Mouse (Mus musculus): ENCODE measurements around the gene Ranbp9. TPM values are rescaled to one million over a fixed set of nuclear protein-coding genes. Genes with fewer than 3 reads are reported as not detected.

Gene Ranbp9
- total and polyA plus RNA-seq, 2 experiments from 2014 or later, result 9.3 to 44.9 TPM

DNA sequence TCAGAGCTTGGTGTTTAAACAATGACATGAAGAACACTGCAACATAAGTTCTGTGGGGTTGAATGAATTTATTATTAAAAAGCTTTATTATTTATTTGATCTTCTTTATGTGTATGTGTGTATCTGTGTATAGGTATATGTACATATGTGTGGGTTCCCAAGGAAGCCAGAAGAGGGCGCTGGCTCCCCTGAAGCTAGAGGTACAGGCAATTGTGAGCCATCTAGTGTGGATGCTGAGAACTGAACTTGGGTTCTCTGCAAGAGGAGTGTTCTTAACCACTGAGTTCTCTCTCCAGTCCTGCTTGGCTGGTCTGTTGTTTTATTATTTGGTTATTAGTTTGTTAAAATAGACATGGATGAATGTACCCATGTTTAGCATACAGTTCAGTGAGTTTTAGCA lies 108.2 kb downstream of the Ranbp9 start:
- DNase-seq (no peak), ATAC-seq (no peak)
- Histone ChIP-seq H3K27me3 (ENCODE audit: insufficient read depth, low read length) (no peaks in the 10 kb centered on the region), H3K36me3 (ENCODE audit: insufficient read depth) (peaks cover 31% of the 10 kb centered on the region), H3K4me1 (ENCODE audit: insufficient read depth) (no peaks in the 10 kb centered on the region), H3K4me3 (ENCODE audit: low read depth, low read length) (no peak overlapping the region), H3K4me2 (ENCODE audit: low read depth) (no peak overlapping the region), H3K9ac (no peak overlapping the region), H3K27ac (ENCODE audit: low read depth, low read length) (no peak overlapping the region), H3K9me3 (ENCODE audit: low read length) (no peaks in the 10 kb centered on the region)
- WGBS, result 93% methylated on average over 1 of the region's 1 CpGs
- peak; percentile 34 for TF ChIP-seq CTCF (IDR thresholded peaks at IDR 0.05; ENCODE audit: low read depth)

DNA sequence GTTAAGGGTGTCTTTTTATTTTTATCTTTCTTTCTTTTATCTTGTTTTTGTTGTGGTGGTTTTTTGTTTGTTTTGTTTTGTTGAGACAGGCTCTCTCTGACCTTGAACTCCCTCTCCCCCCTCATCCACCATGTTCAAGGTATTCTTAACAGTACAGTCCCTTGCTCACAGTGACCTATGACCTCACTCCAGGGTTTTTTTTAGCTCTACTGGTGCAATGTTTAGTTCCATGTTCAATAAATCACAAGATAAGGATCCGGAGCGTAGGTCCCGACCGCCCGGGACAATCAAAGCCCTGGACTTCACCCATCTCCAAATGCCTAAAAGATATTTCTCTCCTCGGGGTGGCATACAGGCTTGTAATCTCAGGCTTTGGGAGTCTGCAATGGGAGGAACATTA lies 111.0 kb downstream of the Ranbp9 start:
- TF ChIP-seq CTCF (IDR thresholded peaks at IDR 0.05; ENCODE audit: low read depth), result no peak
- Histone ChIP-seq H3K9me3 (ENCODE audit: low read length) (no peaks in the 10 kb centered on the region), H3K4me2 (ENCODE audit: low read depth) (no peak overlapping the region), H3K9ac (no peak overlapping the region), H3K27ac (ENCODE audit: low read depth, low read length) (no peak overlapping the region), H3K4me1 (ENCODE audit: insufficient read depth) (peaks cover 6% of the 10 kb centered on the region), H3K4me3 (ENCODE audit: low read depth, low read length) (no peak overlapping the region), H3K27me3 (ENCODE audit: insufficient read depth, low read length) (no peaks in the 10 kb centered on the region), H3K36me3 (ENCODE audit: insufficient read depth) (peaks cover 25% of the 10 kb centered on the region)
- 95% methylated on average over 6 of the region's 6 CpGs for WGBS
- ATAC-seq (no peak), DNase-seq (no peak)

DNA sequence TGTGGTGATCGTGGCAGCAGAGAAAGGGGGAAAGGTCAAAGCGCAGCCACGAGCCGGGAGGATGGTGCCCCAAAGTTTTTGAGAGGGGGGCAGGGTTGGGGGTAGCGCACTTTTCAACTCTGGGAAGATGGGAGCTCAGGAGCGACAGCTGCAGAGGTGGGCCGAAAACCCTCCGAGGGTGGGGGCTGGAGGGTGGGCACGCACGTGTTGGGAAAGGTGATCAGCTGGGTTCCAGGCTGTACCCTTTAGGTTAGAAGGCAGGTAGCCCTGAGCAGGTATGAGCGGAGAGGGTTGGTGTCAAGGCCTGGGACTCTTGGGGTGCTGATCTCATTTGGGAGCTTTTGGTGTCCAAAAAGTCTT lies 115.3 kb downstream of the Ranbp9 start:
- H3K4me3 ChIP-seq (ENCODE audit: low read depth, low read length), result peak overlapping the region; percentile 65
- peaks cover 3% of the 10 kb centered on the region for H3K36me3 ChIP-seq (ENCODE audit: insufficient read depth)
- TF ChIP-seq CTCF (IDR thresholded peaks at IDR 0.05; ENCODE audit: low read depth), result no peak
- H3K4me2 ChIP-seq (ENCODE audit: low read depth), result peak overlapping the region; percentile 84
- 8% methylated on average over 11 of the region's 11 CpGs for WGBS
- peak overlapping the region; percentile 77 for H3K27ac ChIP-seq (ENCODE audit: low read depth, low read length)
- no peaks in the 10 kb centered on the region for H3K9me3 ChIP-seq (ENCODE audit: low read length)
- no peak; the same call in 1 of the 2 replicates for ATAC-seq
- no peak for DNase-seq
- H3K9ac ChIP-seq, result peak overlapping the region; percentile 76
- H3K27me3 ChIP-seq (ENCODE audit: insufficient read depth, low read length), result no peaks in the 10 kb centered on the region
- peaks cover 6% of the 10 kb centered on the region for H3K4me1 ChIP-seq (ENCODE audit: insufficient read depth)

DNA sequence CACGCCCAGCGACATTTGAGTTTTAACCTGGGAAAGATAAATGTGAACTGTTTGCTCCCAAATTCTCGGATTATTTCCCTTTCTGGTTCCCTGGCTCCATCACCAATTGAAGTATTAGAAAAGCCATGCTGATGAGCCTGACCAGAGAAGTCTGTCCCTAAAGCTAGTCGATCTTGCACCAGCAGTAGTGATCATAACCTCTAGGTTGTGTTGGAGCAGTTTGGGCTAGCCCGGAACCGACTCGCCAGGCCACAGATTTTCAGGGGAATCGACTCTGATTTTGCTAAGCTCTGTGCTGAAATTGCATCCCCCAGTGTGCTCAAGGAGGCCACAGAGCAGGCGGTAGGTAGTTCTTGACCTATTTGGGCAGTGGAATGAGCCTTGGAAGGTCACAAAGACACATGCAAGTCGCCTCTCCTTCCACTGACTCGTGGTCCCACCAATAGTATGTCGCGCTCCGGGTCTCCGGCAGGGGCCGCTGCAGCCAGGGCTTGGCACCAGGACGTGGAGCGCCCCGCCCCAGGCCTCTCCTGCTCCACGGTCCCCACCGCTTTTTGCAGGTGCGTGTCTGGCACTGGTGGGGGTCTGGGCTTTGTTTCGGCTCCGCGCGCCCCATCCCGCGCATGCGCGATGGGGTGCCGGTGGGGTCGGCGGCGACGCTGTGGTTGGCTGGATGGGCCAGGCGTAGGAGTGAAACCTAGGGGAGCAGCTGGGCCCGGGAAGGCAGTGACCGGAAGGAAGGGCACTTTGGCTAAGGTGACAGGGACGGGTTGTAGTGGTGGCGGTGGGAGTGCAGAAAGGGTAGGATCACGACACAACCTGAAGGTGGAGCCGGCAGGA lies 115.9 kb downstream of the Ranbp9 start, which contains the start of gene Sirt5:
Gene Sirt5, plus strand, starts transcription at position 512 of the 840 bp plus-strand sequence.
- H3K27ac ChIP-seq (ENCODE audit: low read depth, low read length), result peak within 1 kb of the TSS; percentile 77

DNA sequence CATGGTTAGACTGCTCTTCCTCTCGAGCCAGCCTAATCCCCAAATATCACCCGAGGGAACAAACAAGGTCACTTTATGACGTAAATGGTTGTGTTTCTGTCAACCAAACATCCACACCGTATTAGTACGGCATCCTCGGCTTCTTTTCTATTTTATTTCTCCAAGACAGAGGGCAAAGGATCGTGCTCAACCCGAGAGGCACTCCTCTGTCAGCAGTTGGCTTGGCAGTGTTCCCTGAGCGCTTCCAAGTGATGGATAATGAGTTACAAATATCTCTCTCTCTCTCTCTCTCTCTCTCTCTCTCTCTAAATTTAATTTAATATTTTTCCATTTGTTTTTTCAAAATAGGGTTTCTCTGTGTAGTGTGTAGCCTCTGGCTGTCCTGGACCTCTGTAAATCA lies 118.7 kb downstream of the Ranbp9 start:
- Histone ChIP-seq H3K27me3 (ENCODE audit: insufficient read depth, low read length) (no peaks in the 10 kb centered on the region), H3K36me3 (ENCODE audit: insufficient read depth) (no peaks in the 10 kb centered on the region), H3K9me3 (ENCODE audit: low read length) (no peaks in the 10 kb centered on the region), H3K9ac (no peak overlapping the region), H3K4me1 (ENCODE audit: insufficient read depth) (peaks cover 6% of the 10 kb centered on the region), H3K27ac (ENCODE audit: low read depth, low read length) (no peak overlapping the region), H3K4me3 (ENCODE audit: low read depth, low read length) (no peak overlapping the region), H3K4me2 (ENCODE audit: low read depth) (no peak overlapping the region)
- WGBS, result 82% methylated on average over 9 of the region's 9 CpGs
- no peak for TF ChIP-seq CTCF (IDR thresholded peaks at IDR 0.05; ENCODE audit: low read depth)
- ATAC-seq, result no peak
- DNase-seq, result no peak

More for the DNA sequence above, 115.9 kb downstream of the Ranbp9 start, which contains the start of gene Sirt5:
- Histone ChIP-seq H3K4me3 (ENCODE audit: low read depth, low read length) (peak within 1 kb of the TSS; percentile 65), H3K9ac (peak within 1 kb of the TSS; percentile 76), H3K9me3 (ENCODE audit: low read length) (no peaks in the 10 kb centered on the region), H3K36me3 (ENCODE audit: insufficient read depth) (no peaks in the 10 kb centered on the region), H3K4me1 (ENCODE audit: insufficient read depth) (peaks cover 6% of the 10 kb centered on the region), H3K4me2 (ENCODE audit: low read depth) (peak within 1 kb of the TSS; percentile 84), H3K27me3 (ENCODE audit: insufficient read depth, low read length) (no peaks in the 10 kb centered on the region)
- DNase-seq, result peak; percentile 93
- peak; percentile 98 for ATAC-seq
- WGBS, result 18% methylated on average over 42 of the region's 42 CpGs
- TF ChIP-seq CTCF (IDR thresholded peaks at IDR 0.05; ENCODE audit: low read depth), result peak; percentile 86

DNA sequence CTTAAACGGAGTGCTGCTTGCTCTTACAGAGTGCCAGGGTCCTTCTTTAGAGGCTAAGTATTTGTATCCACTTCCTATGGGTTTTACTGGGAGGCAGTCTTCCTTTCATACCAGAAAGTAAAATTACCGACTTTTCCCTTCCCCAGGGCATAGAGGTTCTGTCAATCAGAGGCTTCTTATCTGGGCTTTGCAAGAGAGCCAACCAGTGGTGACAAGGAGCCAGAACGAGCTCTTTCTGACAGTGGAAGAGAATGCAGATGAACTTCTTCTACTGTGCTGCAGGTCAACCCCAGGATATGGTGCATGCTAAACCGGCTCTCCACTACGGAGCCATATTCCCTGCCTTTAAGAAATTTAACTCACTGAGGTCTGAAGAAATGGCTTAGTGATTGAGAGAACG lies 120.5 kb downstream of the Ranbp9 start:
- Histone ChIP-seq H3K36me3 (ENCODE audit: insufficient read depth) (no peaks in the 10 kb centered on the region), H3K4me1 (ENCODE audit: insufficient read depth) (no peaks in the 10 kb centered on the region), H3K9ac (no peak overlapping the region), H3K4me3 (ENCODE audit: low read depth, low read length) (no peak overlapping the region), H3K9me3 (ENCODE audit: low read length) (no peaks in the 10 kb centered on the region), H3K27me3 (ENCODE audit: insufficient read depth, low read length) (no peaks in the 10 kb centered on the region), H3K4me2 (ENCODE audit: low read depth) (no peak overlapping the region), H3K27ac (ENCODE audit: low read depth, low read length) (no peak overlapping the region)
- DNase-seq (no peak), ATAC-seq (no peak)
- no peak for TF ChIP-seq CTCF (IDR thresholded peaks at IDR 0.05; ENCODE audit: low read depth)
- 66% methylated on average over 6 of the region's 6 CpGs for WGBS

DNA sequence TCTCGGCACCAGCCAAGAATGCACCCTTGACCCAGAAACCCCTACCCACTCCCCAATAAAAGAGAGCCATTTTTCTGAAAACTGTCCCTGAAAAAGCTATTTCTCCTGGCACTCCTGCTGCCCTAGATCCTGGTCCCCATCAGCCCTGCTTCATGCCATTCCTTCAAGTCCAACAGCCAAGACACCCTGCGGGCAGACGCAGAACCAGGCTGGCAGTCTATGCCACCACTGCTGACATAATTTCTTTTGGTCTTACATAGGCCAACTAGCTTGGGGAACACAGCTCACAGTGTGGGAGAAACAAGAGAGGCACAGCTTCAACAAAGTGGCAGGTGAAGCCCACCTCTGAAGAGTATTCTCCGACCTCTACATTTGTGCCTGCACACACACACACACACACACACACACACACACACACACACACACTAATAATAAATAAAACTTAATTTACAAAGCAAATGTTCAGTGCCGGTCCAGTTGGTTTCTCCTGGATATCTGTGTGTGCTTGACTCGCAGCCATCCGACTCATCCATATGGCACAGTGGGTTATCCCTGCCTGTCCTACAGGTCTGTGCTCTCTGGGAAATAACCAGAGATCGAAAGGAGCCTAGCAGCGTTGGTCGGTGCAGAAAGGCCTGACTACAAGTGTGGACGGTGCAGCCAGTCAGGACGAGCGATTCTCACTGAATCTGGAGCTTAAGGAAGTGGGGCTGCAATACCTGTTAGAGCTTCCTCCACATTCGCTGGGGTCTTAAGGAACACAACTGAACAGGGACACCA lies 124.5 kb downstream of the Ranbp9 start:
- Histone ChIP-seq H3K4me3 (ENCODE audit: low read depth, low read length) (no peak overlapping the region), H3K27ac (ENCODE audit: low read depth, low read length) (no peak overlapping the region), H3K27me3 (ENCODE audit: insufficient read depth, low read length) (no peaks in the 10 kb centered on the region), H3K4me1 (ENCODE audit: insufficient read depth) (no peaks in the 10 kb centered on the region), H3K9ac (no peak overlapping the region), H3K9me3 (ENCODE audit: low read length) (no peaks in the 10 kb centered on the region), H3K4me2 (ENCODE audit: low read depth) (no peak overlapping the region), H3K36me3 (ENCODE audit: insufficient read depth) (no peaks in the 10 kb centered on the region)
- TF ChIP-seq CTCF (IDR thresholded peaks at IDR 0.05; ENCODE audit: low read depth), result no peak
- no peak for ATAC-seq
- 86% methylated on average over 14 of the region's 14 CpGs for WGBS
- DNase-seq, result no peak

Measured in forebrain, postnatal 0 days (tissue).